Mouse (Mus musculus) adrenal gland, postnatal 36 days (tissue): Measurements from ENCODE around the gene Eef1akmt1. TPM values are rescaled to one million over a fixed set of nuclear protein-coding genes. Genes with fewer than 3 reads are reported as not detected.

ENCODE experiments used
- DNase-seq, 2 experiments: peaks; one replicate each; pipeline ENCODE4 v3.0.0; 2021; ENCODE audit warnings: mixed read lengths in 1 of 2
- total RNA-seq, 2 experiments: library from RNA; stranded (reverse); gene quantifications; 2 replicates each; pipeline ENCODE4 v1.2.3; 2021

Eef1akmt1 gene
- total RNA-seq, 2 experiments from 2014 or later: 26.4 to 27.5 TPM

- DNase-seq: no peak
Observed at GRCm38 (mm10) chr14:57547062-57547461, 24.4 kb downstream of the Eef1akmt1 start.

- DNase-seq: no peak
Observed at GRCm38 (mm10) chr14:57546557-57547021, 24.8 kb downstream of the Eef1akmt1 start.

GRCm38 (mm10) chr14:57546131-57546530 lies 25.3 kb downstream of the Eef1akmt1 start:
- DNase-seq: no peak

- DNase-seq: no peak
Observed at GRCm38 (mm10) chr14:57545526-57545925, 25.9 kb downstream of the Eef1akmt1 start.

GRCm38 (mm10) chr14:57543420-57544039 lies 27.9 kb downstream of the Eef1akmt1 start:
- DNase-seq: no peak

GRCm38 (mm10) chr14:57542231-57542630 lies 29.2 kb downstream of the Eef1akmt1 start:
- DNase-seq: no peak

- DNase-seq: no peak
Observed at GRCm38 (mm10) chr14:57540683-57541082, 30.7 kb downstream of the Eef1akmt1 start.

- no peak for DNase-seq
Observed at GRCm38 (mm10) chr14:57537261-57538015, 34.0 kb downstream of the Eef1akmt1 start.

- no peak for DNase-seq
Observed at GRCm38 (mm10) chr14:57536820-57537219, 34.6 kb downstream of the Eef1akmt1 start.

- DNase-seq: no peak
Observed at GRCm38 (mm10) chr14:57535646-57536045, 35.8 kb downstream of the Eef1akmt1 start.

- DNase-seq: peak in 1 of 2 experiments; percentile 38
Observed at GRCm38 (mm10) chr14:57534961-57535360, 36.5 kb downstream of the Eef1akmt1 start.

- no peak for DNase-seq
Observed at GRCm38 (mm10) chr14:57534346-57534745, 37.1 kb downstream of the Eef1akmt1 start.

GRCm38 (mm10) chr14:57533841-57534240 lies 37.6 kb downstream of the Eef1akmt1 start:
- no peak for DNase-seq

GRCm38 (mm10) chr14:57533214-57533613 lies 38.2 kb downstream of the Eef1akmt1 start:
- DNase-seq: peak; percentile 65 to 79

GRCm38 (mm10) chr14:57532577-57532976 lies 38.8 kb downstream of the Eef1akmt1 start:
- no peak for DNase-seq

- DNase-seq: no peak
Observed at GRCm38 (mm10) chr14:57529786-57530515, 41.5 kb downstream of the Eef1akmt1 start.

- DNase-seq: peak; percentile 77 to 80
Observed at GRCm38 (mm10) chr14:57529086-57529785, 42.2 kb downstream of the Eef1akmt1 start.

- no peak for DNase-seq
Observed at GRCm38 (mm10) chr14:57527598-57527997, 43.8 kb downstream of the Eef1akmt1 start.

- no peak for DNase-seq
Observed at GRCm38 (mm10) chr14:57527122-57527521, 44.3 kb downstream of the Eef1akmt1 start.

GRCm38 (mm10) chr14:57526050-57526623 lies 45.3 kb downstream of the Eef1akmt1 start:
- no peak for DNase-seq

- DNase-seq: peak; percentile 68 to 78
Observed at GRCm38 (mm10) chr14:57525388-57526049, 45.9 kb downstream of the Eef1akmt1 start.
